In the genomic region with DNA sequence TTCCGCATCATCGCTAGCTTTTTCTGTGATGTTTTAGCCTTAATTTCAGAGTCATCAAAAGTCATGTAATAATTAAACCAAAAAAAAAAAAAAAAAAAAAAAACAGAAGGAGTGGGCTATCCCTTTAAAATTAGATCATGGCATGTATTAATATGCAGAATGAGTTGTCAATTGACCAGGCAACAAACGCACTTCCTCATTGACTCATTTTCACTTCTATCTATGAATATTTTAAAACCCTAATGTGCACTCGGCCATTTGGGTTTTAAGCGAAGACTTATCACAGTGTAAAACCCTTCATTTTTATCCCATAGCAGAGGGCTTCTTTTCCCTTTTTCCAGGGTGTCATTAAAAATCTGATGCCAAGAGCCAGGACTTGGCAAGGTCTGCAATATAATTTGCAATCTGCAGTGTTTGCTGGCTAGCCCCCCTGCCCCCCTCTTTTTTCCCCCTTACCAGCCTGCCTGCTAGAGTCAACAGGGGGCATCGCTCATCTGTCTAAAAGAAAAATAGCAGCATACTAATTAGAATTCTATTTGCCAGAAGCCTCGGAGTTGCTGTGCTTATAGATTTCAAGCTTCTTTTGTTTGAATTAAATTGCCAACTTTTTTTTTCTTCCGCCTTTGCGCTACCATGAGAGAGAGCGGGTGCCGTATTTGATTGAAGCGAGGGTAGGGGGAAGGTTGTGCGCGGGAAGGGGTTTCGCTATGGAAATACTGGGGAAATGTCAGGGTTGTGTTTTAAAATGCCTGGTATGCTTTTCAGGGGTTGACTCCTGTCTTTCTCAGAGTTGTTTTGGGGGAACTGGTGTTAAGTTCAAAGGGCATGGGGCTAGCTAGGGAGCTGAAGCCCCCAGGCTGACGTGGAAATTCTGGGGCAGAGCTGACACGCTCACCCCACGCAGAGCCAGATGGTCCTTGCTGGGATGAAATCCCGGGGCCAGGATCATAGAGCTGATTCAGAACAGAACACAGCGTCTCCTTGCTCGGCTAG, we compare ENCODE assay signal across 9 mouse cellular contexts.
DNase-seq lines count a peak whose midpoint lies in the region; ATAC-seq lines count a peak whose summit lies in the region.
"Had no signal": no experiment of that assay in that cellular context is flagged by ENCODE, and none has a peak within 500 bp of the region (broad histone marks: within the 10 kb centered on the region; RNA-seq: fewer than 3 reads in every experiment).

No protein-coding gene starts in this region.

- peak; percentile 84 for ATAC-seq in hindbrain, embryonic 15.5 days (ENCODE audit: low FRiP score, low read depth)
- ATAC-seq in liver, embryonic 16.5 days (ENCODE audit: low read depth) = no peak
- no peak for ATAC-seq in stomach, embryonic 16.5 days (ENCODE audit: insufficient read depth, low FRiP score)

- DNase-seq in kidney, adult 18-20 months = peak; percentile 5
- no peak for DNase-seq in kidney, postnatal 14 days
- peak; percentile 42 for DNase-seq in embryonic facial prominence, embryonic 10.5 days (ENCODE audit: low spot score)
- DNase-seq in c-Kit-positive CD71-positive TER-119-positive erythroid progenitor cells, embryonic 14.5 days (ENCODE audit: low spot score) = no peak
- DNase-seq in right cerebral cortex, postnatal 36 days (ENCODE audit: low spot score in 2 of 2) = no peak

- peaks cover 68% of the 10 kb centered on the region for H3K27me3 ChIP-seq in embryonic facial prominence, embryonic 10.5 days (replicated peaks; ENCODE audit: low read depth, poor library complexity, severe bottlenecking)
- peaks cover 36% of the 10 kb centered on the region for H3K27me3 ChIP-seq in hindbrain, embryonic 15.5 days
- no peaks in the 10 kb centered on the region for H3K27me3 ChIP-seq in liver, embryonic 16.5 days (ENCODE audit: control insufficient read depth, insufficient read depth, low read depth, low read length)
- no peaks in the 10 kb centered on the region for H3K27me3 ChIP-seq in stomach, embryonic 16.5 days (ENCODE audit: control insufficient read depth, insufficient read depth, low read length)

- H3K27ac ChIP-seq in embryonic facial prominence, embryonic 10.5 days (replicated peaks) = peak overlapping the region; percentile 65
- H3K27ac ChIP-seq in hindbrain, embryonic 15.5 days (replicated peaks) = peak overlapping the region; percentile 70
- no peak overlapping the region for H3K27ac ChIP-seq in liver, embryonic 16.5 days (ENCODE audit: low read length)
- no peak overlapping the region for H3K27ac ChIP-seq in stomach, embryonic 16.5 days (ENCODE audit: low read length)

- no peaks in the 10 kb centered on the region for H3K9me3 ChIP-seq in embryonic facial prominence, embryonic 10.5 days
- no peaks in the 10 kb centered on the region for H3K9me3 ChIP-seq in hindbrain, embryonic 15.5 days
- no peaks in the 10 kb centered on the region for H3K9me3 ChIP-seq in liver, embryonic 16.5 days (replicated peaks; ENCODE audit: control insufficient read depth, low read length)
- H3K9me3 ChIP-seq in stomach, embryonic 16.5 days (replicated peaks; ENCODE audit: control insufficient read depth, low read length) = no peaks in the 10 kb centered on the region

- H3K4me2 ChIP-seq in hindbrain, embryonic 15.5 days = peak overlapping the region; percentile 76
- H3K4me2 ChIP-seq in liver, embryonic 16.5 days (ENCODE audit: low read depth, low read length) = peak overlapping the region; percentile 24
- peak overlapping the region; percentile 59 for H3K4me2 ChIP-seq in stomach, embryonic 16.5 days (ENCODE audit: low read depth, low read length)

- no peaks in the 10 kb centered on the region for H3K36me3 ChIP-seq in embryonic facial prominence, embryonic 10.5 days (replicated peaks)
- H3K36me3 ChIP-seq in hindbrain, embryonic 15.5 days = no peaks in the 10 kb centered on the region
- H3K36me3 ChIP-seq in liver, embryonic 16.5 days (ENCODE audit: control insufficient read depth, insufficient read depth) = no peaks in the 10 kb centered on the region
- no peaks in the 10 kb centered on the region for H3K36me3 ChIP-seq in stomach, embryonic 16.5 days (ENCODE audit: control insufficient read depth, insufficient read depth, low read length)
- H3K36me3 ChIP-seq: G1E had no signal

- peaks cover 22% of the 10 kb centered on the region for H3K4me1 ChIP-seq in embryonic facial prominence, embryonic 10.5 days
- H3K4me1 ChIP-seq in hindbrain, embryonic 15.5 days (replicated peaks) = peaks cover 13% of the 10 kb centered on the region
- H3K4me1 ChIP-seq in liver, embryonic 16.5 days (ENCODE audit: control insufficient read depth, low read depth, low read length) = no peaks in the 10 kb centered on the region
- 0 out of 2 replicates have a peak, but pooled peaks cover 3% of the 10 kb centered on the region for H3K4me1 ChIP-seq in stomach, embryonic 16.5 days (ENCODE audit: control insufficient read depth, insufficient read depth, low read length)

- 11% methylated on average over 21 of the region's 21 CpGs for WGBS in embryonic facial prominence, embryonic 10.5 days
- 5% methylated on average over 21 of the region's 21 CpGs for WGBS in hindbrain, embryonic 15.5 days
- 19% methylated on average over 21 of the region's 21 CpGs for WGBS in liver, embryonic 16.5 days (ENCODE audit: insufficient replicate concordance)
- 17% methylated on average over 21 of the region's 21 CpGs for WGBS in stomach, embryonic 16.5 days

- peak overlapping the region; percentile 55 for H3K4me3 ChIP-seq in embryonic facial prominence, embryonic 10.5 days
- H3K4me3 ChIP-seq in hindbrain, embryonic 15.5 days = peak overlapping the region; percentile 37
- peak overlapping the region; percentile 15; the same call in 1 of the 2 replicates for H3K4me3 ChIP-seq in liver, embryonic 16.5 days (ENCODE audit: low read depth, low read length)
- peak overlapping the region; percentile 38 for H3K4me3 ChIP-seq in stomach, embryonic 16.5 days (replicated peaks; ENCODE audit: low read length)

- peak overlapping the region; percentile 22 for H3K9ac ChIP-seq in hindbrain, embryonic 15.5 days
- H3K9ac ChIP-seq in liver, embryonic 16.5 days (ENCODE audit: low read depth, low read length) = no peak overlapping the region
- peak overlapping the region; percentile 47 for H3K9ac ChIP-seq in stomach, embryonic 16.5 days (ENCODE audit: low read length)

Comparison
In these comparisons a context has a peak if more than half of its experiments do, and no peak if none do; other contexts are left out.
1. DNase-seq: peak in kidney, adult 18-20 months (single experiment) and embryonic facial prominence, embryonic 10.5 days (single experiment); none in kidney, postnatal 14 days (single experiment), c-Kit-positive CD71-positive TER-119-positive erythroid progenitor cells, embryonic 14.5 days (single experiment) and right cerebral cortex, postnatal 36 days (0 of 2).
2. H3K27ac ChIP-seq: peak in embryonic facial prominence, embryonic 10.5 days (single experiment) and hindbrain, embryonic 15.5 days (single experiment); none in liver, embryonic 16.5 days (single experiment) and stomach, embryonic 16.5 days (single experiment).
3. H3K4me2 ChIP-seq: peak in every context shown above with its lines; median percentile 76 in hindbrain, embryonic 15.5 days; 59 in stomach, embryonic 16.5 days; 24 in liver, embryonic 16.5 days.
4. Peak in every context shown above with its lines, with median percentiles within 50 percentile points of each other: H3K4me3 ChIP-seq.